Mouse (Mus musculus) midbrain, embryonic 14.5 days (tissue): Measurements from ENCODE around the gene C1qa. TPM values are rescaled to one million over a fixed set of nuclear protein-coding genes. Genes with fewer than 3 reads are reported as not detected.

Source experiments
- ATAC-seq: fragments of 200-750 bp; cut with Nextera tagmentation; 2 replicates; pipeline ENCODE4 v1.8.0; 2017; ENCODE audit warnings: moderate number of reproducible peaks, moderate library complexity; ENCODE audit not compliant: low FRiP score, low TSS enrichment
- DNase-seq: peaks from one replicate; pipeline ENCODE4 v3.0.0-alpha.2; 2015
- H3K27ac ChIP-seq: fragments of 300-500 bp; sonication (generic); replicated peaks from 2 replicates; pipeline ENCODE4 v1.5.1; 2014; ENCODE audit warnings: mild to moderate bottlenecking, low read depth, low read length, moderate library complexity
- H3K27me3 ChIP-seq: fragments of 300-500 bp; sonication (generic); 2 replicates; pipeline ENCODE4 v1.6.1; 2014; ENCODE audit warnings: low read length, control low read depth, mixed read lengths; ENCODE audit not compliant: control insufficient read depth, insufficient read depth
- H3K36me3 ChIP-seq: fragments of 300-500 bp; sonication (generic); 2 replicates; pipeline ENCODE4 v1.6.1; 2014; ENCODE audit warnings: low read length, control low read depth; ENCODE audit not compliant: control insufficient read depth, insufficient read depth
- H3K4me1 ChIP-seq: fragments of 300-500 bp; sonication (generic); 2 replicates; pipeline ENCODE4 v1.6.1; 2014; ENCODE audit warnings: mild to moderate bottlenecking, antibody characterized with exemption, low read length, control low read depth; ENCODE audit not compliant: control insufficient read depth, insufficient read depth
- H3K4me2 ChIP-seq: fragments of 300-500 bp; sonication (generic); 2 replicates; pipeline ENCODE4 v1.6.1; 2014; ENCODE audit warnings: mild to moderate bottlenecking, low read length, moderate library complexity
- H3K4me3 ChIP-seq: fragments of 300-500 bp; sonication (generic); replicated peaks from 2 replicates; pipeline ENCODE4 v1.5.1; 2014; ENCODE audit warnings: low read depth, low read length
- H3K9ac ChIP-seq: fragments of 300-500 bp; sonication (generic); replicated peaks from 2 replicates; pipeline ENCODE4 v1.6.1; 2014; ENCODE audit warnings: mild to moderate bottlenecking, low read length, moderate library complexity
- H3K9me3 ChIP-seq: fragments of 300-500 bp; sonication (generic); 2 replicates; pipeline ENCODE4 v1.6.1; 2016; ENCODE audit warnings: low read length, control low read depth, mixed read lengths; ENCODE audit not compliant: control insufficient read depth
- WGBS: fragments of 180-500 bp; shearing (Covaris S2); extraction: QIAGEN DNeasy Blood & Tissue Kit; methylation state at CpG from one replicate; pipeline ENCODE4 v1.1.7; 2014; 5-methylcytosine and 5-hydroxymethylcytosine counted together
- polyA plus RNA-seq: library from polyadenylated mRNA; unstranded; fragments of >200 nt; fragmentation: Nextera tagmentation; extraction: Ambion mirVana; gene quantifications from 2 replicates; pipeline ENCODE4 v1.2.1, GENCODE M21; 2014

The C1qa gene
- polyA plus RNA-seq, 1 experiment from 2014 or later: 23.0 TPM

GRCm38 (mm10) chr4:136878601-136879000 lies 20.0 kb downstream of the C1qa start:
- Histone ChIP-seq H3K4me2 (no peak overlapping the region), H3K27ac (no peak overlapping the region), H3K36me3 (no peaks in the 10 kb centered on the region), H3K9ac (no peak overlapping the region), H3K27me3 (no peaks in the 10 kb centered on the region), H3K4me1 (no peaks in the 10 kb centered on the region), H3K4me3 (no peak overlapping the region), H3K9me3 (no peaks in the 10 kb centered on the region)
- DNase-seq (peak; percentile 72), ATAC-seq (no peak)
- WGBS: 26% methylated on average over 5 of the region's 5 CpGs

- ATAC-seq (no peak), DNase-seq (peak; percentile 29)
- WGBS: 48% methylated on average over 8 of the region's 8 CpGs
- Histone ChIP-seq H3K4me3 (no peak overlapping the region), H3K27me3 (no peaks in the 10 kb centered on the region), H3K9ac (no peak overlapping the region), H3K9me3 (no peaks in the 10 kb centered on the region), H3K4me1 (no peaks in the 10 kb centered on the region), H3K27ac (no peak overlapping the region), H3K36me3 (no peaks in the 10 kb centered on the region), H3K4me2 (no peak overlapping the region)
These were observed 20.4 kb downstream of the C1qa start for GRCm38 (mm10) chr4:136878171-136878570.

GRCm38 (mm10) chr4:136876971-136877370 lies 21.6 kb downstream of the C1qa start:
- Histone ChIP-seq H3K9ac (no peak overlapping the region), H3K36me3 (no peaks in the 10 kb centered on the region), H3K4me2 (no peak overlapping the region), H3K4me3 (no peak overlapping the region), H3K27ac (no peak overlapping the region), H3K27me3 (no peaks in the 10 kb centered on the region), H3K4me1 (no peaks in the 10 kb centered on the region), H3K9me3 (no peaks in the 10 kb centered on the region)
- ATAC-seq (peak; percentile 68; the same call in 1 of the 2 replicates), DNase-seq (peak; percentile 88)
- 19% methylated on average over 7 of the region's 7 CpGs for WGBS

GRCm38 (mm10) chr4:136875012-136875411 lies 23.6 kb downstream of the C1qa start:
- Histone ChIP-seq H3K4me1 (no peaks in the 10 kb centered on the region), H3K4me2 (no peak overlapping the region), H3K4me3 (no peak overlapping the region), H3K36me3 (no peaks in the 10 kb centered on the region), H3K9ac (no peak overlapping the region), H3K9me3 (no peaks in the 10 kb centered on the region), H3K27me3 (no peaks in the 10 kb centered on the region), H3K27ac (no peak overlapping the region)
- WGBS: 94% methylated on average over 14 of the region's 14 CpGs
- no peak for ATAC-seq
- DNase-seq: no peak

GRCm38 (mm10) chr4:136868371-136868770 lies 30.2 kb downstream of the C1qa start:
- Histone ChIP-seq H3K4me3 (no peak overlapping the region), H3K4me2 (no peak overlapping the region), H3K4me1 (peaks cover 28% of the 10 kb centered on the region), H3K9ac (no peak overlapping the region), H3K27ac (no peak overlapping the region), H3K36me3 (no peaks in the 10 kb centered on the region), H3K27me3 (no peaks in the 10 kb centered on the region), H3K9me3 (no peaks in the 10 kb centered on the region)
- WGBS: 89% methylated on average over 6 of the region's 6 CpGs
- DNase-seq: no peak
- no peak for ATAC-seq

- DNase-seq: peak; percentile 74
- H3K36me3 ChIP-seq: no peaks in the 10 kb centered on the region
- H3K27ac ChIP-seq: peak overlapping the region; percentile 32; the same call in 1 of the 2 replicates
- H3K27me3 ChIP-seq: no peaks in the 10 kb centered on the region
- no peak for ATAC-seq
- H3K4me1 ChIP-seq: peaks cover 30% of the 10 kb centered on the region
- no peak overlapping the region for H3K4me3 ChIP-seq
- no peak overlapping the region; the same call in 1 of the 2 replicates for H3K4me2 ChIP-seq
- WGBS: 11% methylated on average over 12 of the region's 12 CpGs
- no peaks in the 10 kb centered on the region for H3K9me3 ChIP-seq
- no peak overlapping the region for H3K9ac ChIP-seq
These were observed 30.8 kb downstream of the C1qa start for GRCm38 (mm10) chr4:136867690-136868345.

- DNase-seq (peak; percentile 63), ATAC-seq (no peak)
- peak overlapping the region; percentile 85 for H3K27ac ChIP-seq
- H3K4me3 ChIP-seq: no peak overlapping the region
- H3K9me3 ChIP-seq: no peaks in the 10 kb centered on the region
- H3K36me3 ChIP-seq: no peaks in the 10 kb centered on the region
- H3K4me2 ChIP-seq: peak overlapping the region; percentile 36
- no peaks in the 10 kb centered on the region for H3K27me3 ChIP-seq
- peak overlapping the region; percentile 32; the same call in 1 of the 2 replicates for H3K9ac ChIP-seq
- H3K4me1 ChIP-seq: peaks cover 46% of the 10 kb centered on the region
- 39% methylated on average over 5 of the region's 5 CpGs for WGBS
These were observed 33.1 kb downstream of the C1qa start for GRCm38 (mm10) chr4:136865531-136865930.

- peak overlapping the region; percentile 32; the same call in 1 of the 2 replicates for H3K9ac ChIP-seq
- no peak overlapping the region for H3K4me3 ChIP-seq
- H3K27ac ChIP-seq: peak overlapping the region; percentile 85
- H3K9me3 ChIP-seq: no peaks in the 10 kb centered on the region
- peak; percentile 53; the same call in 1 of the 2 replicates for ATAC-seq
- peak; percentile 93 for DNase-seq
- WGBS: under 1% methylated on average over 15 of the region's 15 CpGs
- no peaks in the 10 kb centered on the region for H3K27me3 ChIP-seq
- peak overlapping the region; percentile 36 for H3K4me2 ChIP-seq
- H3K4me1 ChIP-seq: peaks cover 46% of the 10 kb centered on the region
- no peaks in the 10 kb centered on the region for H3K36me3 ChIP-seq
These were observed 33.7 kb downstream of the C1qa start for GRCm38 (mm10) chr4:136864751-136865470.
